15 mouse cellular contexts compared by ENCODE assay signal in the genomic region with DNA sequence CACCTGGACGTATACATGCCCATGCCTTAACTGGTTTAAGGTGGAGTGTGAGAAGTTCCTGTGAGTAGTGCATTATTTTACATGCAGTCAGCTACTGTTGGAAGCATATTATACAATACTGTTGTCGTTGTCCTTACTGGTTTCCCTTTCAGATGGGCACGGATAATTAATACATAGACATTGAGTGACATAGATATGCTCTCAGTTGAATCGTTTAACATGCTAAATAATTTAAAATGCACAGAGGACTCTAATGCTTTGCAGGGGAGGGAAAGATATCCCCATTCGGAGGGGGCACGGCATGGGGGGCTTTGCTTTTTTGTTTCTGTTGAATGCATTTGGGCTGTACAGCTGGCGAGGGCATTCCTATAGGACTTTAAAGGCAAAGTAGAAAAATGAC.
A peak's percentile ranks its signal among the peaks of the same experiment; 100 is the strongest.
DNase-seq lines count a peak whose midpoint lies in the region; ATAC-seq and TF ChIP-seq lines count a peak whose summit lies in the region.
"Had no signal": no experiment of that assay in that cellular context is flagged by ENCODE, and none has a peak within 500 bp of the region (broad histone marks: within the 10 kb centered on the region; RNA-seq: fewer than 3 reads in every experiment).

No protein-coding gene starts in this region.

- peak; percentile 6 for DNase-seq in brain, adult 2 months (ENCODE audit: low read depth, low spot score)
- DNase-seq in hindbrain, postnatal 0 days (ENCODE audit: low spot score): no peak
- DNase-seq in midbrain, postnatal 0 days (ENCODE audit: low spot score): no peak
- no peak for DNase-seq in urinary bladder, postnatal 14 days (ENCODE audit: low spot score)
- no peak for DNase-seq in left cerebral cortex, adult 11 months (ENCODE audit: low spot score)
- DNase-seq in lung, postnatal 0 days (ENCODE audit: low spot score): no peak
- no peak for DNase-seq in cerebellum, postnatal 25 days
- DNase-seq: adrenal gland, postnatal 36 days; heart, adult 2 months; kidney, postnatal 10 days; lung, adult 2 months; spleen, adult 18-20 months had no signal

- H3K4me2 ChIP-seq in forebrain, embryonic 16.5 days (ENCODE audit: low read length): peak overlapping the region; percentile 36
- peak overlapping the region; percentile 38 for H3K4me2 ChIP-seq in hindbrain, postnatal 0 days (ENCODE audit: low read depth, low read length)
- peak overlapping the region; percentile 27; the same call in 1 of the 2 replicates for H3K4me2 ChIP-seq in midbrain, postnatal 0 days (ENCODE audit: low read depth, low read length, poor library complexity, severe bottlenecking)
- no peak overlapping the region for H3K4me2 ChIP-seq in lung, postnatal 0 days (replicated peaks; ENCODE audit: low read depth, low read length)
- H3K4me2 ChIP-seq: intestine, embryonic 15.5 days had no signal

- peaks cover 6% of the 10 kb centered on the region for H3K4me1 ChIP-seq in forebrain, embryonic 16.5 days (replicated peaks; ENCODE audit: control insufficient read depth, insufficient read depth, low read length)
- no peaks in the 10 kb centered on the region for H3K4me1 ChIP-seq in hindbrain, postnatal 0 days (ENCODE audit: insufficient read depth, low read length)
- peaks cover 5% of the 10 kb centered on the region; the same call in 1 of the 2 replicates for H3K4me1 ChIP-seq in midbrain, postnatal 0 days (ENCODE audit: insufficient read depth, low read length)
- H3K4me1 ChIP-seq in lung, postnatal 0 days (ENCODE audit: insufficient read depth, low read depth, low read length): no peaks in the 10 kb centered on the region
- H3K4me1 ChIP-seq: intestine, embryonic 15.5 days had no signal

- TF ChIP-seq EP300 in lung, postnatal 0 days (IDR thresholded peaks at IDR 0.05): no peak

- H3K9me3 ChIP-seq in forebrain, embryonic 16.5 days (ENCODE audit: control insufficient read depth, low read length): no peaks in the 10 kb centered on the region
- H3K9me3 ChIP-seq in hindbrain, postnatal 0 days (ENCODE audit: low read length): no peaks in the 10 kb centered on the region
- no peaks in the 10 kb centered on the region for H3K9me3 ChIP-seq in midbrain, postnatal 0 days (ENCODE audit: low read length)
- H3K9me3 ChIP-seq in lung, postnatal 0 days (ENCODE audit: low read length): no peaks in the 10 kb centered on the region
- H3K9me3 ChIP-seq: intestine, embryonic 15.5 days had no signal

- no peaks in the 10 kb centered on the region for H3K36me3 ChIP-seq in forebrain, embryonic 16.5 days (ENCODE audit: control insufficient read depth, insufficient read depth)
- no peaks in the 10 kb centered on the region for H3K36me3 ChIP-seq in hindbrain, postnatal 0 days (ENCODE audit: insufficient read depth, low read length)
- H3K36me3 ChIP-seq in midbrain, postnatal 0 days (ENCODE audit: insufficient read depth, low read length): no peaks in the 10 kb centered on the region
- H3K36me3 ChIP-seq in lung, postnatal 0 days (ENCODE audit: insufficient read depth, low read length): no peaks in the 10 kb centered on the region
- H3K36me3 ChIP-seq: intestine, embryonic 15.5 days had no signal

- H3K4me3 ChIP-seq in forebrain, embryonic 16.5 days (replicated peaks; ENCODE audit: low read length): no peak overlapping the region
- no peak overlapping the region for H3K4me3 ChIP-seq in hindbrain, postnatal 0 days (ENCODE audit: low read length)
- H3K4me3 ChIP-seq in midbrain, postnatal 0 days (ENCODE audit: low read depth, low read length): no peak overlapping the region
- H3K4me3 ChIP-seq in lung, postnatal 0 days (ENCODE audit: low read depth, low read length): no peak overlapping the region
- H3K4me3 ChIP-seq: heart, adult 2 months; intestine, embryonic 15.5 days had no signal

- H3K9ac ChIP-seq in forebrain, embryonic 16.5 days (replicated peaks; ENCODE audit: low read depth, low read length): no peak overlapping the region
- H3K9ac ChIP-seq in hindbrain, postnatal 0 days (replicated peaks; ENCODE audit: low read length): no peak overlapping the region
- H3K9ac ChIP-seq in midbrain, postnatal 0 days (replicated peaks; ENCODE audit: low read length, poor library complexity, severe bottlenecking): no peak overlapping the region
- no peak overlapping the region for H3K9ac ChIP-seq in lung, postnatal 0 days (replicated peaks; ENCODE audit: low read depth)
- H3K9ac ChIP-seq: intestine, embryonic 15.5 days had no signal

- no peak overlapping the region for H3K27ac ChIP-seq in forebrain, embryonic 16.5 days (ENCODE audit: low read length)
- H3K27ac ChIP-seq in hindbrain, postnatal 0 days: no peak overlapping the region
- no peak overlapping the region for H3K27ac ChIP-seq in midbrain, postnatal 0 days (ENCODE audit: low read depth, low read length)
- H3K27ac ChIP-seq in lung, postnatal 0 days (ENCODE audit: low read length): no peak overlapping the region
- H3K27ac ChIP-seq: heart, adult 2 months; intestine, embryonic 15.5 days; macrophage had no signal

- no peak for TF ChIP-seq CTCF in hindbrain, postnatal 0 days (IDR thresholded peaks at IDR 0.05; ENCODE audit: low read depth)
- no peak for TF ChIP-seq CTCF in midbrain, postnatal 0 days (IDR thresholded peaks at IDR 0.05)
- TF ChIP-seq CTCF in lung, postnatal 0 days (IDR thresholded peaks at IDR 0.05): no peak

- peak; percentile 18; the same call in 1 of the 2 replicates for ATAC-seq in forebrain, embryonic 16.5 days
- ATAC-seq in hindbrain, postnatal 0 days: no peak
- ATAC-seq in midbrain, postnatal 0 days (ENCODE audit: low FRiP score): no peak
- no peak for ATAC-seq in lung, postnatal 0 days
- ATAC-seq: intestine, embryonic 15.5 days had no signal

- no peaks in the 10 kb centered on the region for H3K27me3 ChIP-seq in forebrain, embryonic 16.5 days (replicated peaks; ENCODE audit: control insufficient read depth, insufficient read depth, low read length)
- no peaks in the 10 kb centered on the region for H3K27me3 ChIP-seq in hindbrain, postnatal 0 days (ENCODE audit: insufficient read depth, low read length)
- no peaks in the 10 kb centered on the region for H3K27me3 ChIP-seq in midbrain, postnatal 0 days (ENCODE audit: insufficient read depth, low read length)
- H3K27me3 ChIP-seq in lung, postnatal 0 days (replicated peaks; ENCODE audit: insufficient read depth, low read length): no peaks in the 10 kb centered on the region
- H3K27me3 ChIP-seq: intestine, embryonic 15.5 days had no signal

- WGBS in forebrain, embryonic 16.5 days: 19% methylated on average over 7 of the region's 7 CpGs
- WGBS in hindbrain, postnatal 0 days: 24% methylated on average over 7 of the region's 7 CpGs
- whole genome bisulfite sequencing in midbrain, postnatal 0 days: 24% methylated on average over 7 of the region's 7 CpGs
- WGBS in lung, postnatal 0 days: 72% methylated on average over 7 of the region's 7 CpGs
